Mouse (Mus musculus) limb, embryonic 12.5 days (tissue): ENCODE data around the gene Hist1h3b. TPM values are rescaled to one million over a fixed set of nuclear protein-coding genes. Genes with fewer than 3 reads are reported as not detected.
"Not testable (repeated sequence)": the region's sequence is repeated elsewhere in the genome, so short reads cannot be mapped to it uniquely, and the experiment has no call there.

ENCODE experiments used
- ATAC-seq: fragments of 200-750 bp; cut with Nextera tagmentation; 2 replicates; pipeline ENCODE4 v1.8.0; 2017; ENCODE audit warnings: low read depth, moderate TSS enrichment; ENCODE audit not compliant: insufficient number of reproducible peaks, insufficient read depth, low FRiP score, low TSS enrichment
- H3K27ac ChIP-seq: fragments of 300-500 bp; sonication (generic); 2 replicates; pipeline ENCODE4 v1.5.1; 2016; ENCODE audit warnings: mild to moderate bottlenecking, moderate library complexity
- H3K27me3 ChIP-seq: fragments of 300-500 bp; sonication (generic); 2 replicates; pipeline ENCODE4 v1.6.1; 2016; ENCODE audit warnings: mild to moderate bottlenecking, moderate library complexity
- H3K36me3 ChIP-seq: fragments of 300-500 bp; sonication (generic); 2 replicates; pipeline ENCODE4 v1.6.1; 2016; ENCODE audit warnings: mild to moderate bottlenecking, moderate library complexity
- H3K4me1 ChIP-seq: fragments of 300-500 bp; sonication (generic); replicated peaks from 2 replicates; pipeline ENCODE4 v1.6.1; 2016
- H3K4me2 ChIP-seq: fragments of 300-500 bp; sonication (generic); 2 replicates; pipeline ENCODE4 v1.6.1; 2016; ENCODE audit warnings: mild to moderate bottlenecking, moderate library complexity
- H3K4me3 ChIP-seq: fragments of 300-500 bp; sonication (generic); replicated peaks from 2 replicates; pipeline ENCODE4 v1.5.1; 2016; ENCODE audit warnings: mild to moderate bottlenecking
- H3K9ac ChIP-seq: fragments of 300-500 bp; sonication (generic); replicated peaks from 2 replicates; pipeline ENCODE4 v1.6.1; 2016; ENCODE audit warnings: mild to moderate bottlenecking, moderate library complexity
- H3K9me3 ChIP-seq: fragments of 300-500 bp; sonication (generic); 2 replicates; pipeline ENCODE4 v1.6.1; 2016; ENCODE audit warnings: mild to moderate bottlenecking, moderate library complexity
- WGBS: fragments of 180-500 bp; shearing (Covaris S2); methylation state at CpG from one replicate; pipeline ENCODE4 v1.1.7; 2016; 5-methylcytosine and 5-hydroxymethylcytosine counted together
- polyA plus RNA-seq: library from polyadenylated mRNA; unstranded; fragments of >200 nt; fragmentation: Nextera tagmentation; extraction: Ambion mirVana; gene quantifications from 2 replicates; pipeline ENCODE4 v1.2.1, GENCODE M21; 2016

The Hist1h3b gene
- polyA plus RNA-seq, 1 experiment from 2014 or later = 30.1 TPM

GRCm38 (mm10) chr13:23765172-23765513 lies 13.1 kb downstream of the Hist1h3b start:
- peak overlapping the region; percentile 85; the same call in 1 of the 2 replicates for H3K4me2 ChIP-seq
- 65% methylated on average over 1 of the region's 1 CpGs for WGBS
- peak overlapping the region; percentile 48; the same call in 1 of the 2 replicates for H3K4me3 ChIP-seq

GRCm38 (mm10) chr13:23766772-23767171 lies 14.7 kb downstream of the Hist1h3b start:
- H3K4me1 ChIP-seq = peaks cover 16% of the 10 kb centered on the region
- H3K27ac ChIP-seq = no peak overlapping the region
- no peak for ATAC-seq
- H3K4me3 ChIP-seq = no peak overlapping the region
- H3K27me3 ChIP-seq = no peaks in the 10 kb centered on the region
- H3K36me3 ChIP-seq = no peaks in the 10 kb centered on the region
- no peak overlapping the region for H3K4me2 ChIP-seq
- no peak overlapping the region for H3K9ac ChIP-seq
- H3K9me3 ChIP-seq = no peaks in the 10 kb centered on the region

More at GRCm38 (mm10) chr13:23765172-23765513, 13.1 kb downstream of the Hist1h3b start:
- no peaks in the 10 kb centered on the region for H3K36me3 ChIP-seq
- H3K9me3 ChIP-seq = no peaks in the 10 kb centered on the region
- no peak for ATAC-seq
- H3K4me1 ChIP-seq = peaks cover 20% of the 10 kb centered on the region
- H3K27ac ChIP-seq = peak overlapping the region; percentile 97; the same call in 1 of the 2 replicates
- no peak overlapping the region for H3K9ac ChIP-seq
- no peaks in the 10 kb centered on the region for H3K27me3 ChIP-seq

GRCm38 (mm10) chr13:23768834-23769397 lies 16.8 kb downstream of the Hist1h3b start:
- Histone ChIP-seq H3K27me3 (no peaks in the 10 kb centered on the region), H3K9me3 (no peaks in the 10 kb centered on the region), H3K4me3 (no peak overlapping the region), H3K27ac (no peak overlapping the region), H3K9ac (no peak overlapping the region), H3K36me3 (no peaks in the 10 kb centered on the region), H3K4me2 (no peak overlapping the region), H3K4me1 (peaks cover 14% of the 10 kb centered on the region)
- WGBS = 56% methylated on average over 5 of the region's 5 CpGs
- no peak for ATAC-seq

- WGBS = 88% methylated on average over 2 of the region's 2 CpGs
- ATAC-seq, H3K9ac ChIP-seq, H3K4me2 ChIP-seq, H3K4me1 ChIP-seq, H3K4me3 ChIP-seq, H3K36me3 ChIP-seq, H3K9me3 ChIP-seq, H3K27ac ChIP-seq, H3K27me3 ChIP-seq: not testable (repeated sequence)
Observed at GRCm38 (mm10) chr13:23769613-23770012, 17.5 kb downstream of the Hist1h3b start, which contains the start of gene Trim38. Trim38 (plus strand) TSS chr13:23769913.

GRCm38 (mm10) chr13:23772561-23773313 lies 20.7 kb downstream of the Hist1h3b start:
- H3K27ac ChIP-seq = no peak overlapping the region
- WGBS = 26% methylated on average over 21 of the region's 21 CpGs
- no peaks in the 10 kb centered on the region for H3K27me3 ChIP-seq
- ATAC-seq = peak; percentile 80
- H3K4me1 ChIP-seq = peaks cover 3% of the 10 kb centered on the region
- H3K36me3 ChIP-seq = no peaks in the 10 kb centered on the region
- no peak overlapping the region for H3K4me3 ChIP-seq
- peak overlapping the region; percentile 38 for H3K4me2 ChIP-seq
- H3K9ac ChIP-seq = no peak overlapping the region
- H3K9me3 ChIP-seq = no peaks in the 10 kb centered on the region

GRCm38 (mm10) chr13:23778339-23778738 lies 26.3 kb downstream of the Hist1h3b start:
- H3K9me3 ChIP-seq = no peaks in the 10 kb centered on the region
- no peak for ATAC-seq
- no peaks in the 10 kb centered on the region for H3K4me1 ChIP-seq
- 93% methylated on average over 7 of the region's 7 CpGs for WGBS
- no peak overlapping the region for H3K27ac ChIP-seq
- H3K4me3 ChIP-seq = no peak overlapping the region
- no peak overlapping the region for H3K4me2 ChIP-seq
- H3K9ac ChIP-seq = no peak overlapping the region
- H3K36me3 ChIP-seq = no peaks in the 10 kb centered on the region
- H3K27me3 ChIP-seq = no peaks in the 10 kb centered on the region

- 85% methylated on average over 4 of the region's 4 CpGs for WGBS
- no peaks in the 10 kb centered on the region for H3K9me3 ChIP-seq
Observed at GRCm38 (mm10) chr13:23779025-23779424, 27.0 kb downstream of the Hist1h3b start.

GRCm38 (mm10) chr13:23792520-23792919 lies 40.5 kb downstream of the Hist1h3b start:
- peaks cover 1% of the 10 kb centered on the region; the same call in 1 of the 2 replicates for H3K4me1 ChIP-seq
- H3K9ac ChIP-seq = no peak overlapping the region
- H3K9me3 ChIP-seq = no peaks in the 10 kb centered on the region
- H3K27me3 ChIP-seq = no peaks in the 10 kb centered on the region
- no peak overlapping the region for H3K4me2 ChIP-seq
- no peaks in the 10 kb centered on the region for H3K36me3 ChIP-seq
- H3K27ac ChIP-seq = no peak overlapping the region
- ATAC-seq = no peak
- WGBS = 42% methylated on average over 2 of the region's 2 CpGs
- no peak overlapping the region for H3K4me3 ChIP-seq

More at GRCm38 (mm10) chr13:23779025-23779424, 27.0 kb downstream of the Hist1h3b start:
- Histone ChIP-seq H3K36me3 (no peaks in the 10 kb centered on the region), H3K4me1 (no peaks in the 10 kb centered on the region), H3K4me2 (no peak overlapping the region), H3K4me3 (no peak overlapping the region), H3K27me3 (no peaks in the 10 kb centered on the region), H3K27ac (no peak overlapping the region), H3K9ac (no peak overlapping the region)
- no peak for ATAC-seq

- Histone ChIP-seq H3K9me3 (no peaks in the 10 kb centered on the region), H3K27ac (no peak overlapping the region), H3K4me3 (no peak overlapping the region), H3K9ac (no peak overlapping the region), H3K4me2 (no peak overlapping the region), H3K27me3 (no peaks in the 10 kb centered on the region), H3K4me1 (peaks cover 21% of the 10 kb centered on the region), H3K36me3 (no peaks in the 10 kb centered on the region)
- 59% methylated on average over 5 of the region's 5 CpGs for WGBS
- no peak for ATAC-seq
Observed at GRCm38 (mm10) chr13:23799405-23799804, 47.3 kb downstream of the Hist1h3b start.
